Mouse (Mus musculus) liver, embryonic 14.5 days (tissue): ENCODE measurements around the gene Lrsam1. TPM values are rescaled to one million over a fixed set of nuclear protein-coding genes. Genes with fewer than 3 reads are reported as not detected.
A peak's percentile ranks its signal among the peaks of the same experiment; 100 is the strongest.

Experiments used
- ATAC-seq: fragments of 200-750 bp; cut with Nextera tagmentation; 2 replicates; pipeline ENCODE4 v1.8.0; 2017; ENCODE audit warnings: moderate number of reproducible peaks, mild to moderate bottlenecking, moderate library complexity; ENCODE audit not compliant: insufficient read depth
- DNase-seq, 3 experiments: peaks; one replicate each; pipeline ENCODE4 v3.0.0-alpha.2; 2012 to 2013; ENCODE audit warnings: low read depth in 3 of 3, low spot score in 3 of 3
- H3K27ac ChIP-seq: fragments of 300-500 bp; sonication (generic); 2 replicates; pipeline ENCODE4 v1.5.1; 2014; ENCODE audit warnings: moderate library complexity, mild to moderate bottlenecking, control low read depth, inconsistent platforms
- H3K27me3 ChIP-seq: fragments of 300-500 bp; sonication (generic); 2 replicates; pipeline ENCODE4 v1.6.1; 2014; ENCODE audit warnings: mild to moderate bottlenecking, low read length, moderate library complexity; ENCODE audit not compliant: control insufficient read depth, insufficient read depth
- H3K36me3 ChIP-seq: fragments of 300-500 bp; sonication (generic); replicated peaks from 2 replicates; pipeline ENCODE4 v1.6.1; 2014; ENCODE audit warnings: low read depth; ENCODE audit not compliant: control insufficient read depth, insufficient read depth
- H3K4me1 ChIP-seq, 2 experiments: fragments of 200-500 bp in 1 of 2; fragments of 300-500 bp in 1 of 2; sonication (generic) in 1 of 2; replicated peaks; 2 replicates each; pipeline ENCODE4 v1.6.1; 2012 to 2014; ENCODE audit warnings: antibody characterized with exemption in 1 of 2, inconsistent platforms in 1 of 2, low read length in 1 of 2; ENCODE audit not compliant: control insufficient read depth in 2 of 2, insufficient read depth in 2 of 2
- H3K4me2 ChIP-seq: fragments of 300-500 bp; sonication (generic); 2 replicates; pipeline ENCODE4 v1.6.1; 2014; ENCODE audit warnings: low read depth, mild to moderate bottlenecking, control low read depth, moderate library complexity
- H3K4me3 ChIP-seq, 2 experiments: fragments of 200-500 bp in 1 of 2; fragments of 300-500 bp in 1 of 2; sonication (generic) in 1 of 2; 2 replicates each; pipeline ENCODE4 v1.5.1; 2012 to 2014; ENCODE audit warnings: low read depth in 2 of 2, low read length in 2 of 2, mild to moderate bottlenecking in 2 of 2, control low read depth in 1 of 2, inconsistent platforms in 1 of 2, moderate library complexity in 1 of 2; ENCODE audit not compliant: insufficient read depth in 1 of 2
- H3K9ac ChIP-seq: fragments of 300-500 bp; sonication (generic); replicated peaks from 2 replicates; pipeline ENCODE4 v1.6.1; 2014; ENCODE audit warnings: mild to moderate bottlenecking, control low read depth, moderate library complexity
- H3K9me3 ChIP-seq: fragments of 300-500 bp; sonication (generic); 2 replicates; pipeline ENCODE4 v1.6.1; 2016; ENCODE audit warnings: low read length, mixed read lengths; ENCODE audit not compliant: control insufficient read depth
- CTCF ChIP-seq: IDR thresholded peaks from 2 replicates; pipeline ENCODE4 v1.5.1; 2016; ENCODE audit warnings: antibody characterized with exemption, low read depth, control low read depth
- EP300 ChIP-seq: IDR thresholded peaks from 2 replicates; pipeline ENCODE4 v1.6.1; 2016; ENCODE audit warnings: antibody characterized with exemption, low read depth
- WGBS: fragments of 180-500 bp; shearing (Covaris S2); extraction: QIAGEN DNeasy Blood & Tissue Kit; methylation state at CpG from one replicate; pipeline ENCODE4 v1.1.7; 2014; ENCODE audit not compliant: insufficient replicate concordance; 5-methylcytosine and 5-hydroxymethylcytosine counted together
- polyA plus RNA-seq, 2 experiments: library from polyadenylated mRNA; depleted of rRNA in 1 of 2; stranded (reverse) in 1 of 2; unstranded in 1 of 2; fragments of >200 nt; fragmentation: Nextera tagmentation in 1 of 2; extraction: Ambion mirVana in 1 of 2; gene quantifications; 2 replicates each; pipeline versions ENCODE4 v1.2.1 to v1.2.3; 2012 to 2014

The Lrsam1 gene
- polyA plus RNA-seq, 2 experiments = 1.1 to 2.5 TPM

DNA sequence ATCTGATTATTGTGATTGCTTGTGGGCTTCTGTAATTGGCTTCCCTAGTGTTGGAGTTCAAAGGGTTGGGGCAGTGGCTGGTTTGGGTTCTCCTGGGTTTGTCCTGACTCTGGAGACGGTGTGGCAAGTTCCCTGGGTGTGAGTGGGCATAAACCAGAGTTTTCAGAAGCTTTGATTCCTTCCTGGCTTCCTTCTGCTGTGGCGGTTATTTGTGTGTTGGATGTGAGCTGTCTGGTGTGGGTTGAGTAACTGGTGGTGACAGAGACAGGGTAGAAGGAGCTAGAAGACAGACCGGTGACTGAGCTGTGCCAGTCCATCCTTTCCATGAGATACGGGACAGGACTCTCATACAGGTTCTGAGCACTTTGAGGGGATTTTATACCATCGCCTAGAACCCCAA, 81.8 kb downstream of the Lrsam1 start:
- H3K4me3 ChIP-seq = no peak overlapping the region
- no peaks in the 10 kb centered on the region; the same call in 1 of the 2 replicates for H3K27me3 ChIP-seq
- WGBS = 52% methylated on average over 5 of the region's 5 CpGs
- DNase-seq (no peak), ATAC-seq (no peak)
- H3K4me1 ChIP-seq = peaks cover 6 to 30% of the 10 kb centered on the region in 2 experiments
- H3K4me2 ChIP-seq = no peak overlapping the region
- no peak for TF ChIP-seq CTCF
- no peak for TF ChIP-seq EP300
- no peak overlapping the region for H3K27ac ChIP-seq
- no peaks in the 10 kb centered on the region for H3K36me3 ChIP-seq
- H3K9ac ChIP-seq = no peak overlapping the region
- no peaks in the 10 kb centered on the region for H3K9me3 ChIP-seq

DNA sequence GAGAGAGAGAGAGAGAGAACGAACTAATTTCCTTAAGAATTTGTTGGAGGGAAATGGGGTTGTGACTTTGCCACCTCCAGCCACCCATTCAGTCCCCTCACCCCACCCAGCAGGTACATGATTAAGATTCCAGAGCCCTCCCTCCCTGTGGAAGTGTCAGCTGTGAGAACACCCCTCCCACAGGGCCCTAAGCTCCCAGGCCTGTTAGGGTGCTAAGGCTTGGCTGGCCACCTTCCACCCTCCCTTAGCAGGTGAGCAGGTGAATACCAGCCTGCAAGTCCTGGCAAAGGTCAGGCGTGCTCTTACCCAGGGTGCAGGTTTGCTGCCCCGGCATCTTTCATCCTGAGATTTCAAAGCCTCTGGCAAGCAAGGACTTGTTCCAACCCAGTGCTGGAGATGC, 83.0 kb downstream of the Lrsam1 start:
- H3K4me1 ChIP-seq = peaks cover 6 to 30% of the 10 kb centered on the region in 2 experiments
- ATAC-seq = no peak
- WGBS = 63% methylated on average over 3 of the region's 3 CpGs

DNA sequence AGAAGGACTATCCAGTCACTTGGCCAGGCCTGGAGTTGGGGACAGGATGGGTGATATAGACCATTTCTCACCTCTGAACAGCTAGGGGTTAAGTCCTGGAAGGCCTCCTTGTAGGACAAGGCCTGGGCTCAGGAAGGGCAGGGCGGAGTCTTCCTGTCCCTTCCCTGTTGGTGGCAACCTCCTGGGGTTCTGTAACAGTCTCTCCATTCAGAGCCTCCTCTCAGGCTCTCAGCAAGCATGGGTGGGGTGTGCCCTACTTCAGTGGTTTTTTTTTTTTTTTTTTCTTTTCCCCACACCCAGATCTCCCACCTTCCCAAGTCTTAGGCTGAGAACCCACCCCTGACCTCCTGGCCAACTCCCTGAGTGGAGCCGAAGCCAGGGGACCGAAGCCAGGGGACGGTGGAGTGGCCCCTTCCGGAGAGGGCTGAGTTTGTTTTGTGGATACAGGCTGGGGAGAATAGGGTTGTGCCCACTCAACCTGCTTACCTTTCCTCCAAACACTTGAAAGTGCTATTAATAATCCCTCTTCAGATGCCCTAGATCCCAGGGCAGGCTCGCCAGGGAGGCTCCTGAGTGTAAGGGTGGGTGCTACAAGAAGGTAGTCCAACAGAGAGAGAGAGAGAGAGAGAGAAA, 83.5 kb downstream of the Lrsam1 start:
- DNase-seq (no peak), ATAC-seq (no peak)
- Histone ChIP-seq H3K4me2 (peak overlapping the region; percentile 79), H3K4me3 (no peak overlapping the region), H3K36me3 (no peaks in the 10 kb centered on the region), H3K27ac (no peak overlapping the region), H3K27me3 (no peaks in the 10 kb centered on the region; the same call in 1 of the 2 replicates), H3K4me1 (peaks cover 6 to 28% of the 10 kb centered on the region in 2 experiments), H3K9me3 (no peaks in the 10 kb centered on the region), H3K9ac (no peak overlapping the region)
- TF ChIP-seq EP300 (no peak), CTCF (no peak)
- WGBS = 58% methylated on average over 6 of the region's 6 CpGs

More for the DNA sequence above, 83.0 kb downstream of the Lrsam1 start:
- Histone ChIP-seq H3K27ac (no peak overlapping the region), H3K36me3 (no peaks in the 10 kb centered on the region), H3K9me3 (no peaks in the 10 kb centered on the region), H3K9ac (no peak overlapping the region), H3K4me2 (no peak overlapping the region), H3K27me3 (no peaks in the 10 kb centered on the region; the same call in 1 of the 2 replicates), H3K4me3 (no peak overlapping the region)
- no peak for DNase-seq
- TF ChIP-seq EP300 = no peak
- no peak for TF ChIP-seq CTCF

DNA sequence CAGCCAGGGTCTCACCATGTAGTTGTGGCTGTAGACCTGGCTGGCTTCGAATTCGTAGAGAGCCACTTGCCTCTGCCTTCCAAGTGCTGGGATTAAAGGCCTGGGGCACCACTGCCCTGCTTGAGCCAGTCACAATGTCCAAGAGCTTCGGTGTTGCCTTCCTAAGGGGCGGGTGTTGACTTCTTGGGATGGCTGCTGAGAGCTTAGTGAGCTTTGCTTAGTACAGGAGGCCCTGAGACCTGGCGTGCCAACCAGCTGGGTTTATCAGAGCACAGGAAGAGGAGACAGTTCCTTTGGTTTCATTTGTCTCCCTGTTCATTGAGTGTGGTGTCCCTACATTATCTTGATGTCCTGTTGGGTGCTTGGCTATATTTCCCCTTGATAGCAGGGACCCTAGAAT, 84.1 kb downstream of the Lrsam1 start:
- H3K9me3 ChIP-seq = no peaks in the 10 kb centered on the region
- H3K36me3 ChIP-seq = no peaks in the 10 kb centered on the region
- H3K9ac ChIP-seq = no peak overlapping the region
- DNase-seq = no peak
- no peak for TF ChIP-seq EP300
- no peak for TF ChIP-seq CTCF
- WGBS = 31% methylated on average over 5 of the region's 5 CpGs
- H3K27me3 ChIP-seq = no peaks in the 10 kb centered on the region; the same call in 1 of the 2 replicates
- no peak for ATAC-seq
- no peak overlapping the region for H3K27ac ChIP-seq
- H3K4me3 ChIP-seq = peak overlapping the region; percentile 60 to 67; a peak in 3 of 4 replicates
- peak overlapping the region; percentile 79 for H3K4me2 ChIP-seq
- H3K4me1 ChIP-seq = peaks cover 6 to 27% of the 10 kb centered on the region in 2 experiments

- Histone ChIP-seq H3K36me3 (no peaks in the 10 kb centered on the region), H3K4me1 (peaks cover 6 to 23% of the 10 kb centered on the region in 2 experiments), H3K27me3 (no peaks in the 10 kb centered on the region; the same call in 1 of the 2 replicates), H3K27ac (no peak overlapping the region), H3K9ac (peak overlapping the region; percentile 23), H3K4me2 (peak overlapping the region; percentile 79), H3K9me3 (no peaks in the 10 kb centered on the region), H3K4me3 (peak overlapping the region; percentile 60 to 67)
- TF ChIP-seq EP300 (no peak), CTCF (0 out of 2 replicates have a peak, but pooled peaks have one; percentile 3)
- DNase-seq (no peak), ATAC-seq (peak; percentile 19; the same call in 1 of the 2 replicates)
- WGBS = 7% methylated on average over 20 of the region's 20 CpGs
These were observed 84.7 kb downstream of the Lrsam1 start for GRCm38 (mm10) chr2:32876490-32877302.
